Mouse (Mus musculus) intestine, postnatal 0 days (tissue): Measurements from ENCODE around the gene Tle4. TPM values are rescaled to one million over a fixed set of nuclear protein-coding genes. Genes with fewer than 3 reads are reported as not detected.

ENCODE experiments used
- ATAC-seq: fragments of 200-750 bp; cut with Nextera tagmentation; 2 replicates; pipeline ENCODE4 v1.8.0; 2017; ENCODE audit warnings: mild to moderate bottlenecking, moderate TSS enrichment, moderate library complexity
- H3K27ac ChIP-seq: fragments of 300-500 bp; sonication (generic); 2 replicates; pipeline ENCODE4 v1.5.1; 2014; ENCODE audit warnings: mild to moderate bottlenecking, low read depth, low read length, moderate library complexity
- H3K27me3 ChIP-seq: fragments of 300-500 bp; sonication (generic); replicated peaks from 2 replicates; pipeline ENCODE4 v1.6.1; 2014; ENCODE audit warnings: low read length, mixed read lengths; ENCODE audit not compliant: control insufficient read depth, insufficient read depth
- H3K36me3 ChIP-seq: fragments of 300-500 bp; sonication (generic); 2 replicates; pipeline ENCODE4 v1.6.1; 2014; ENCODE audit warnings: mild to moderate bottlenecking, moderate library complexity; ENCODE audit not compliant: control insufficient read depth, insufficient read depth
- H3K4me1 ChIP-seq: fragments of 300-500 bp; sonication (generic); replicated peaks from 2 replicates; pipeline ENCODE4 v1.6.1; 2014; ENCODE audit warnings: antibody characterized with exemption, low read length, mixed read lengths; ENCODE audit not compliant: control insufficient read depth, insufficient read depth
- H3K4me2 ChIP-seq: fragments of 300-500 bp; sonication (generic); replicated peaks from 2 replicates; pipeline ENCODE4 v1.6.1; 2014; ENCODE audit warnings: low read depth, mild to moderate bottlenecking, moderate library complexity
- H3K4me3 ChIP-seq: fragments of 300-500 bp; sonication (generic); 2 replicates; pipeline ENCODE4 v1.5.1; 2014; ENCODE audit warnings: low read depth, low read length
- H3K9ac ChIP-seq: fragments of 300-500 bp; sonication (generic); 2 replicates; pipeline ENCODE4 v1.6.1; 2014; ENCODE audit warnings: mild to moderate bottlenecking, low read depth, low read length
- H3K9me3 ChIP-seq: fragments of 300-500 bp; sonication (generic); 2 replicates; pipeline ENCODE4 v1.6.1; 2016; ENCODE audit warnings: mixed run types; ENCODE audit not compliant: control insufficient read depth
- CTCF ChIP-seq: sonication (generic); IDR thresholded peaks from 2 replicates; pipeline ENCODE4 v1.5.1; 2016; ENCODE audit warnings: low read depth, mild to moderate bottlenecking, control low read depth, antibody characterized with exemption, moderate library complexity
- WGBS: fragments of 180-500 bp; shearing (Covaris S2); extraction: QIAGEN DNeasy Blood & Tissue Kit; methylation state at CpG from one replicate; pipeline ENCODE4 v1.1.7; 2014; 5-methylcytosine and 5-hydroxymethylcytosine counted together
- polyA plus RNA-seq: library from polyadenylated mRNA; unstranded; fragments of >200 nt; fragmentation: Nextera tagmentation; extraction: Ambion mirVana; gene quantifications from 2 replicates; pipeline ENCODE4 v1.2.1, GENCODE M21; 2015

Gene Tle4
- polyA plus RNA-seq, 1 experiment from 2014 or later, result 18.5 TPM

DNA sequence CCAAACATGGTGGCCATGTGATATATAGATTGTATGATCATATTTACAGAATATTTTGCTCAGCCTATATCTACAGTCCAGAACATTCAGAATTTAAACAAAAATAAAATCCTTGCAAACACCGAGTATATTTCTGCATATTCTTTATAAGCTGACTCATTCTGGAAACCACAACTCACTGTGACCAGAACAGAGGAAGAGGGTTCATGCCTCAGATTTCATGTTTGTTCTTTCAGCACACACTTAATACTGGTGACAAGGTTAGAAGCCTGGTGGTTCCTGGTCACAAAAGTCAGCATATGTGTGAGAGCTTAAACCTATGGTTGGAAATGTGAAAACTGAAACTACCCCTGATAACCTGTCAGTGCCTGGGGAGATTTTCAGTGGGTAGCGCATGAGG, 129.1 kb downstream of the Tle4 start:
- Histone ChIP-seq H3K27me3 (no peaks in the 10 kb centered on the region), H3K4me1 (no peaks in the 10 kb centered on the region), H3K9me3 (no peaks in the 10 kb centered on the region), H3K36me3 (peaks cover 21% of the 10 kb centered on the region), H3K27ac (no peak overlapping the region), H3K9ac (no peak overlapping the region), H3K4me3 (no peak overlapping the region), H3K4me2 (no peak overlapping the region)
- 87% methylated on average over 2 of the region's 2 CpGs for WGBS
- no peak for ATAC-seq
- no peak for TF ChIP-seq CTCF

DNA sequence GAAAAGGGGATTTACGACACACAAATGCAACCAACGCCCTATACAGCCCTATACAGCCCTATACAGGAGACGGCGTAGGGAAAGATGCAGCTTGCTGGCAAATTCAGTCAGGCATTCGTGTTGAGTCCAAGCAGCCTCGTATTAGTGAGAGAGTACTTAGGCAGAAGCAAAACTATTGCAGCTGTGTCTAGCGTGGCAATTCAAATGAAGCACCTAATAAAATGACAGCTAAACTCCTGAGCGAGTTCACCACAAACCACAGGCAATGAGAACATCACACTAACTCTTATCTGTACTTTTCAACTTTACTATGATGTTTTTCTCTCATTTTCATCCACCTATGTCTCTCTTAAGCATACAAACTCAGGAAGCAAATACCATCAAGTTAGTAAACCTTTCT, 131.8 kb downstream of the Tle4 start:
- Histone ChIP-seq H3K27me3 (no peaks in the 10 kb centered on the region), H3K9me3 (no peaks in the 10 kb centered on the region), H3K4me3 (no peak overlapping the region), H3K9ac (no peak overlapping the region), H3K4me2 (no peak overlapping the region), H3K4me1 (no peaks in the 10 kb centered on the region), H3K27ac (no peak overlapping the region), H3K36me3 (peaks cover 40% of the 10 kb centered on the region)
- 94% methylated on average over 8 of the region's 8 CpGs for WGBS
- ATAC-seq, result no peak
- no peak for TF ChIP-seq CTCF

DNA sequence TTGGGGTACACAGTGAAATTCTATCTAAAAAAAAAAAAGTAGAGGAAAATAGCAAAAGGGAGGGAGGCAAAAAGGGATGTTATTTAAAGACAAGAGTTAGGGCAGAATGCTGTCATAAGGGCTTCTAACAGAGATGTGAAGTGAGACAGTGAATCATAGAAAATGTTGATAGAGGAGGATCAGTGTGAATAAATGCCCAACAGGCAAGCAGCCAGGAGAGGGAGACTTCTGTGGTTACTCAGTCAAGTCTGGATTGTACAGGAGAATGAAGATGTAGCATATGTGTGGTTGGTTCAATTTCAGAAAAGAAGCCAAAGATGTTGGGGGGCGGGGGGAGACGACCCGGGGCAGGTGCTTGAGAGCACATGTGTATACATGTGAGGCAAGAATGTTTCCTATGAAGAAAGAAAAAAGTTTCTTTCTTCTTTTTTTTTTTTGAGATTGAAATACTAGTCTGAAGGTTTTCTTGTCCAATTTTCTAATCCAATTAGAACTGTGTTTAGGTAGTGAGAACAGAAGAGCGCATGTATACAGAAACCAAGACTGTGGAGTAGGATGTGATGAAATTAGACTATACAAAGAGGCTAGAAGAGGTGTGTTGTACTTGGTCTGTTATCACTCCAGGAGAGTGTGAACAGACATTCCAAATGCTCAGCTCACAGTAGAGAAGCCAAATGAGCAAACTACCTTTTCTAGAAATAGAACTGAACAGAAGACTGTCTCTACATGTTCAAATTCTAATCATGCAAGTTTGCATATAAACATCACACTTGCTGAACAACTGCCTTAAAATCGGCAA, 134.4 kb downstream of the Tle4 start:
- H3K4me1 ChIP-seq, result no peaks in the 10 kb centered on the region
- no peak overlapping the region for H3K4me2 ChIP-seq
- no peaks in the 10 kb centered on the region for H3K27me3 ChIP-seq
- peak; percentile 20; the same call in 1 of the 2 replicates for TF ChIP-seq CTCF
- no peak overlapping the region for H3K9ac ChIP-seq
- 96% methylated on average over 5 of the region's 5 CpGs for WGBS
- no peak for ATAC-seq
- no peak overlapping the region for H3K4me3 ChIP-seq
- H3K27ac ChIP-seq, result no peak overlapping the region
- no peaks in the 10 kb centered on the region for H3K9me3 ChIP-seq
- H3K36me3 ChIP-seq, result peaks cover 42% of the 10 kb centered on the region

DNA sequence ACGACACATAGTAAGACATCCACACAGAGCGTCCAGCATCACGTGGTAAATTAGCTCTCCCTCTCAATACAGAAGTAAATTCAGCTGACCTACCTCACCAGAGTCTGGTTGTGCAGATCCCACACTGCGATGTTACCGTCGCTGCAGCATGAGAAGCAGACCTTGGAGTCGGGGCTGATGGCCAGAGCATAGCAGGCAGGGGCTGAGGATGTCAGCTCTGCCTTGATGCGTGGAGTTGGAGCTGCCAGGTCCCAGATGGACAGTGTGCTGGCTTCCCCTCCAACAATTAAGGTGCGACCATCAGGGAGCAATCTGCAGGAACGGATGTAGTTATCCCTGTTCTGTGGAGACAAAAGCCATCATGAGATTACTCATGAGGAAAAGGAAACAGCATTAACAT, 144.4 kb downstream of the Tle4 start:
- peaks cover 66% of the 10 kb centered on the region for H3K36me3 ChIP-seq
- H3K4me3 ChIP-seq, result no peak overlapping the region
- H3K4me2 ChIP-seq, result no peak overlapping the region
- no peaks in the 10 kb centered on the region for H3K9me3 ChIP-seq
- no peak overlapping the region for H3K27ac ChIP-seq
- no peak for ATAC-seq
- 96% methylated on average over 10 of the region's 10 CpGs for WGBS
- TF ChIP-seq CTCF, result no peak
- no peaks in the 10 kb centered on the region for H3K4me1 ChIP-seq
- no peaks in the 10 kb centered on the region for H3K27me3 ChIP-seq
- H3K9ac ChIP-seq, result no peak overlapping the region

DNA sequence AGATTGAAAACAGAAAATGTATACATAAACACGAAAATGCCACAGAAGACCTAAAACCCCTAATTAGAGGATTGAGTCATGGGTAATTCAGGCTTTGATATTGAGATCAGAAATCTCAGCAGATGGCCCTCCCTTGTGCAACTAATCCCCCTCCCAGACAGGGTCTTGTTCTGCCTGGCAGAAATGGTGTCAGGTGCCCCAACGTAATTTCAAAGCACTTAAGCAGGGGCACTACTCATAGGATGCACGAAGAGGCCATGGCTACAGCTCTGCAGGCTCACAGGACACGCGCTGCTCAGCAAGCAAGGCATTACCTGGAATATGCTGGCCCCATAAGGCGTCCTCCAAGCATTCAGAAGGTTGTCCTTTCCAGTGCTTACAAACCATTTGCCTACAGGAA, 146.5 kb downstream of the Tle4 start:
- no peak overlapping the region for H3K4me3 ChIP-seq
- H3K36me3 ChIP-seq, result peaks cover 64% of the 10 kb centered on the region
- no peaks in the 10 kb centered on the region for H3K4me1 ChIP-seq
- 92% methylated on average over 6 of the region's 6 CpGs for WGBS
- H3K4me2 ChIP-seq, result no peak overlapping the region
- H3K27ac ChIP-seq, result no peak overlapping the region
- no peaks in the 10 kb centered on the region for H3K27me3 ChIP-seq
- ATAC-seq, result no peak
- TF ChIP-seq CTCF, result no peak
- H3K9ac ChIP-seq, result no peak overlapping the region
- no peaks in the 10 kb centered on the region for H3K9me3 ChIP-seq

DNA sequence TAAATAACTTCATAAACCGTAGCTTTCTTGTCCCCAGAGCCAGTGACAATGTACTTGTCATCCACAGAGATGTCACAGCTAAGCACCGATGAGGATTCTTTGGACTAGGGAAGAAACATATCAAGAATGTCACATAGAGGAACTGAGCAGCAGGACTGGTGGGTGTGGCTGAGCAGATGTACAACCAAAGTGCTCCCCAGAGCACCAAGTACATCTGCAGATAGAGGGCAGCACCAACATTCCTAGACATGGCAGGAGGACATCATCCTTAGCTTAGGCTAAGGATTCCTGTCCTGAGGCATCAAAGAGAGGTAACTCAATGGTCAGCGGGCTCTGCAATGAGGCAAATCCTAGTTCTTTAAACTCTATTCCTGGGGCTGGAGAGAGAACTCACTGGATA, 148.1 kb downstream of the Tle4 start:
- no peak overlapping the region for H3K9ac ChIP-seq
- H3K9me3 ChIP-seq, result no peaks in the 10 kb centered on the region
- no peak overlapping the region for H3K4me3 ChIP-seq
- no peak overlapping the region for H3K4me2 ChIP-seq
- no peaks in the 10 kb centered on the region for H3K27me3 ChIP-seq
- peak; percentile 76 for TF ChIP-seq CTCF
- H3K4me1 ChIP-seq, result no peaks in the 10 kb centered on the region
- no peak for ATAC-seq
- peaks cover 67% of the 10 kb centered on the region for H3K36me3 ChIP-seq
- 96% methylated on average over 3 of the region's 3 CpGs for WGBS
- H3K27ac ChIP-seq, result no peak overlapping the region
